Mouse (Mus musculus) bone marrow, adult 2 months (tissue): Measurements from ENCODE around the gene Rps9.

Source experiments
- CTCF ChIP-seq: fragments of 200-500 bp; IDR thresholded peaks from 2 replicates; pipeline ENCODE4 v1.5.1; 2011; ENCODE audit warnings: low read length, control low read depth; ENCODE audit not compliant: control insufficient read depth, insufficient read depth
- POLR2A ChIP-seq: fragments of 200-500 bp; IDR thresholded peaks from 2 replicates; pipeline ENCODE4 v1.6.1; 2011; ENCODE audit warnings: low read depth, mild to moderate bottlenecking, control low read depth, low read length, borderline replicate concordance; ENCODE audit not compliant: control insufficient read depth

DNA sequence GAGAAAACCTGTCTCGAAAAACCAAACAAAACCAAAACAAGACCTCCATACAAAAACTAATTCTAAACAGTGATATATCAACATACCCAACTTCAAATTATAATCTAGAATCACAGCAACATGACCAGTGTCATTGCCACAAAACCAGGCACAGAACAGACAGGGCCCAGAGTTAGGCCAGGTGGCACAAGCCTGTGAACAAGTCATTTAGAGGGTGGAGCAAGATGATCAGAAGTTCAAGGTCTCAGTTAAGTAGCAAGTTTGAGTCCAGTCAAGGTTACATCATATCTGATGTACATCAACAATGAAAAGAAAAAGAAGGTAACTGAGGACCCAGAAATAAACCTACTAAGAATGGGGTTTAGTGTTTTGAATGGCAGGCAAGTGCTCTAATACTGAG, 5.2 kb downstream of the Rps9 start:
- TF ChIP-seq CTCF = no peak
- TF ChIP-seq POLR2A = no peak
